Mouse (Mus musculus) ES-Bruce4 (cell line): ENCODE data around the gene Gnb5. TPM values are rescaled to one million over a fixed set of nuclear protein-coding genes. Genes with fewer than 3 reads are reported as not detected.

ENCODE experiments used
- H3K27ac ChIP-seq: 2 replicates; pipeline ENCODE4 v1.5.1; 2012; ENCODE audit warnings: low read length, inconsistent platforms; ENCODE audit not compliant: insufficient read depth
- H3K27me3 ChIP-seq: 2 replicates; pipeline ENCODE4 v1.6.1; 2012; ENCODE audit warnings: mild to moderate bottlenecking, low read length, inconsistent platforms; ENCODE audit not compliant: control insufficient read depth, poor library complexity, insufficient read depth, severe bottlenecking
- H3K36me3 ChIP-seq: 2 replicates; pipeline ENCODE4 v1.6.1; 2012; ENCODE audit warnings: inconsistent platforms, mild to moderate bottlenecking, low read length, moderate library complexity; ENCODE audit not compliant: control insufficient read depth, poor library complexity, insufficient read depth, severe bottlenecking
- H3K4me1 ChIP-seq: one replicate; pipeline ENCODE4 v1.8.1; 2011; ENCODE audit warnings: low read length; ENCODE audit not compliant: control insufficient read depth, insufficient read depth
- H3K4me3 ChIP-seq: 2 replicates; pipeline ENCODE4 v1.5.1; 2011; ENCODE audit warnings: low read depth, mild to moderate bottlenecking, low read length
- H3K9ac ChIP-seq: 2 replicates; pipeline ENCODE4 v1.6.1; 2012; ENCODE audit warnings: low read depth, mild to moderate bottlenecking, inconsistent platforms; ENCODE audit not compliant: poor library complexity, severe bottlenecking
- H3K9me3 ChIP-seq: replicated peaks from 2 replicates; pipeline ENCODE4 v1.6.1; 2012; ENCODE audit warnings: mild to moderate bottlenecking, low read length, inconsistent platforms; ENCODE audit not compliant: control insufficient read depth, poor library complexity, insufficient read depth, severe bottlenecking
- CTCF ChIP-seq: IDR thresholded peaks from one replicate; pipeline ENCODE4 v1.8.1; 2011; ENCODE audit warnings: low read depth, low read length
- EP300 ChIP-seq: IDR thresholded peaks from 2 replicates; pipeline ENCODE4 v1.6.1; 2011; ENCODE audit warnings: low read depth, low read length; ENCODE audit not compliant: insufficient read depth
- POLR2A ChIP-seq: IDR thresholded peaks from one replicate; pipeline ENCODE4 v1.8.1; 2011; ENCODE audit warnings: low read length; ENCODE audit not compliant: insufficient read depth
- polyA plus RNA-seq: library from polyadenylated mRNA; stranded (reverse); fragments of >200 nt; gene quantifications from 2 replicates; pipeline ENCODE4 v1.2.4, GENCODE M21; 2011; ENCODE audit warnings: low read depth; ENCODE audit not compliant: missing spikeins, insufficient read depth, insufficient read length

Gnb5 gene
- polyA plus RNA-seq, 1 experiment = 3.3 TPM

GRCm38 (mm10) chr9:75342433-75342832 is 36.3 kb downstream of the Gnb5 start:
- Histone ChIP-seq H3K36me3 (no peaks in the 10 kb centered on the region), H3K4me3 (no peak overlapping the region), H3K4me1 (no peaks in the 10 kb centered on the region), H3K27ac (no peak overlapping the region), H3K27me3 (no peaks in the 10 kb centered on the region), H3K9me3 (no peaks in the 10 kb centered on the region), H3K9ac (no peak overlapping the region)
- TF ChIP-seq EP300 (no peak), POLR2A (no peak), CTCF (no peak)

- H3K9me3 ChIP-seq = no peaks in the 10 kb centered on the region
- H3K4me1 ChIP-seq = no peaks in the 10 kb centered on the region
- no peak within 1 kb of the TSS for H3K27ac ChIP-seq
- no peaks in the 10 kb centered on the region for H3K36me3 ChIP-seq
- no peak for TF ChIP-seq EP300
- TF ChIP-seq CTCF = no peak
- H3K4me3 ChIP-seq = peak within 1 kb of the TSS; percentile 17
- no peaks in the 10 kb centered on the region for H3K27me3 ChIP-seq
- no peak within 1 kb of the TSS for H3K9ac ChIP-seq
Observed at GRCm38 (mm10) chr9:75347458-75347857, 41.4 kb downstream of the Gnb5 start, which contains the start of gene Bcl2l10. TSS of gene Bcl2l10 (plus strand) at chr9:75347758.

- Histone ChIP-seq H3K9ac (no peak overlapping the region), H3K27me3 (no peaks in the 10 kb centered on the region), H3K9me3 (no peaks in the 10 kb centered on the region), H3K4me1 (peaks cover under 1% of the 10 kb centered on the region), H3K36me3 (no peaks in the 10 kb centered on the region), H3K4me3 (peak overlapping the region; percentile 17), H3K27ac (no peak overlapping the region)
- TF ChIP-seq POLR2A (no peak), CTCF (no peak), EP300 (no peak)
Observed at GRCm38 (mm10) chr9:75348066-75348465, 42.0 kb downstream of the Gnb5 start.

GRCm38 (mm10) chr9:75348641-75349040 is 42.6 kb downstream of the Gnb5 start:
- Histone ChIP-seq H3K27me3 (no peaks in the 10 kb centered on the region), H3K27ac (no peak overlapping the region), H3K4me3 (no peak overlapping the region), H3K9ac (no peak overlapping the region), H3K36me3 (no peaks in the 10 kb centered on the region), H3K4me1 (peaks cover 5% of the 10 kb centered on the region), H3K9me3 (no peaks in the 10 kb centered on the region)
- TF ChIP-seq POLR2A (no peak), EP300 (no peak), CTCF (no peak)

GRCm38 (mm10) chr9:75353094-75353493 is 47.0 kb downstream of the Gnb5 start:
- H3K36me3 ChIP-seq = no peaks in the 10 kb centered on the region
- no peaks in the 10 kb centered on the region for H3K9me3 ChIP-seq
- no peak overlapping the region for H3K4me3 ChIP-seq
- peaks cover 5% of the 10 kb centered on the region for H3K4me1 ChIP-seq
- H3K27me3 ChIP-seq = no peaks in the 10 kb centered on the region
- no peak overlapping the region for H3K9ac ChIP-seq
- TF ChIP-seq EP300 (no peak), CTCF (no peak), POLR2A (no peak)
- H3K27ac ChIP-seq = peak overlapping the region; percentile 19

GRCm38 (mm10) chr9:75355783-75356182 is 49.7 kb downstream of the Gnb5 start:
- no peak overlapping the region for H3K27ac ChIP-seq
- no peaks in the 10 kb centered on the region for H3K9me3 ChIP-seq
- no peak overlapping the region for H3K4me3 ChIP-seq
- no peaks in the 10 kb centered on the region for H3K36me3 ChIP-seq
- H3K4me1 ChIP-seq = peaks cover 5% of the 10 kb centered on the region
- TF ChIP-seq CTCF = no peak
- no peak for TF ChIP-seq EP300
- no peak for TF ChIP-seq POLR2A
- no peaks in the 10 kb centered on the region for H3K27me3 ChIP-seq
- no peak overlapping the region for H3K9ac ChIP-seq
